Mouse (Mus musculus): ENCODE results near the gene Cdpf1. TPM values are rescaled to one million over a fixed set of nuclear protein-coding genes. Genes with fewer than 3 reads are reported as not detected.

Cdpf1 gene
- total RNA-seq, 2 experiments from 2014 or later, result 25.7 to 26.5 TPM

- no peak for DNase-seq (ENCODE audit: low spot score in 2 of 2)
Observed at GRCm38 (mm10) chr15:85768991-85769390, 42.5 kb downstream of the Cdpf1 start.

DNA sequence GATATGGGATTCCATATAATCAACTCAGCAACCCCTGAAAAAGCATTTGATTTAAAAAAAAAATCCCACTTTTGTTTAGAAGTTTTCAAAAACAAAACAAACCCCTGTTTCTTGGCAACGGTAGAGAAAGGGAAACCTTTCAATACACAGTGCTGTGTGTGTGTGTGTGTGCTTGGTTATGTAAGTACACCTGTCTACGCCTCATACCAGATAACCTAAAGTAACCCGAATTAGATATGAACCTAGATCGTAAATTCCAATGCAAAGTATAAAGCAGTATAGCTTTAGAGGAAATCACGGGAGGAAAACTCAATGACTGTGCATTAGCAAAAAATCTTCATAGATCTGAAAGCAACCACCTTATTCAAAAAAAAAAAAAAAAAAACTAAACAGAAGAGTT is 44.8 kb downstream of the Cdpf1 start:
- no peak for DNase-seq (ENCODE audit: low spot score in 2 of 2)

GRCm38 (mm10) chr15:85765022-85765421 is 46.5 kb downstream of the Cdpf1 start:
- DNase-seq (ENCODE audit: low spot score in 2 of 2), result no peak

DNA sequence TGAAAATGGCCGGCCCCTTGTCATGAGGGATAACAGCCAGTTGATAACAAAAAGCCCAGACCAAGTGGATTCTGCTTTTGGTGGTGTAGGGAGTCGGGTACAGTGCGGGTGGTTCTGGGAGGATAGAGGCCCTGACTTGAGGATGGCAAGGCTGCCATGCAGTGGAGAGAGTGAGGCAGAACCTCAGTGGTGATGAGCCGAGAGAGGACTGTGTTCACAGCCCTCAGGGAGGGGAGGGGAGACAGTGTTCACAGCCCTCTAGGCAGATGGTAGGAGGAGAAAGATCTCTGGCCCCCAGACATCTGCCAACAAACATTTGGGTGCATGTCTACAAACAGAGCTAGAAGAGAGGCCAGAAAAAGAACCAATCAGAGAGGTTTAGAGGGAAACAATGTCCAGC is 48.7 kb downstream of the Cdpf1 start:
- no peak for DNase-seq (ENCODE audit: low spot score in 2 of 2)

- no peak for DNase-seq (ENCODE audit: low spot score in 2 of 2)
Observed at GRCm38 (mm10) chr15:85757768-85758167, 53.7 kb downstream of the Cdpf1 start.

Other genes with a start within 250 kb of the Cdpf1 start
- gene Wnt7b, start 229.2 kb downstream of the Cdpf1 start, total RNA-seq (2021), result 10 to 100 TPM; 47.3 to 47.8 TPM
- 1 to 10 TPM; 2.3 to 2.9 TPM for gene Ppara, start 76.7 kb downstream of the Cdpf1 start, total RNA-seq (2021)
- gene Pkdrej, start 10.0 kb upstream of the Cdpf1 start, total RNA-seq (2021), result under 1 TPM; 0.42 to 0.43 TPM
- 1 to 10 TPM; 6.1 to 6.4 TPM for gene Ttc38, start 20.6 kb upstream of the Cdpf1 start, total RNA-seq (2021)
- 1 to 10 TPM; 1.9 to 2.3 TPM for gene Gtse1, start 48.0 kb upstream of the Cdpf1 start, total RNA-seq (2021)
- gene Trmu, start 67.6 kb upstream of the Cdpf1 start, total RNA-seq (2021), result 10 to 100 TPM; 35.6 to 44.8 TPM
- 1 to 10 TPM; 6.7 to 7.4 TPM for gene Celsr1, start 222.1 kb upstream of the Cdpf1 start, total RNA-seq (2021)
- gene Gramd4, start 246.0 kb upstream of the Cdpf1 start, total RNA-seq (2021), result 10 to 100 TPM; 35.3 to 40.2 TPM

Data from layer of hippocampus, postnatal 10 days (tissue).